Comparison of ENCODE assay signal across 22 mouse cellular contexts in genomic region chr9:112839071-112839793, GRCm38 (mm10).
"Had no signal": no experiment of that assay in that cellular context is flagged by ENCODE, and none has a peak within 500 bp of the region (broad histone marks: within the 10 kb centered on the region; RNA-seq: fewer than 3 reads in every experiment).

No protein-coding gene starts in this region.

- H3K27ac ChIP-seq: heart, embryonic 13.5 days; heart, embryonic 15.5 days; hindbrain, embryonic 13.5 days; hindbrain, embryonic 15.5 days; hindbrain, postnatal 0 days; kidney, embryonic 15.5 days; kidney, postnatal 0 days; layer of hippocampus, adult 2 months; limb, embryonic 10.5 days; limb, embryonic 12.5 days; liver, embryonic 13.5 days; liver, embryonic 15.5 days had no signal

- DNase-seq: gastrocnemius, postnatal 14 days; gastrocnemius, postnatal 36 days; heart, adult 11 months; kidney, adult 11 months; kidney, adult 2 months; kidney, adult 9 months; kidney, postnatal 14 days; kidney, postnatal 4 days; liver; liver, embryonic 13.5 days; liver, postnatal 0 days had no signal

- H3K4me3 ChIP-seq: heart, embryonic 13.5 days; heart, embryonic 15.5 days; hindbrain, embryonic 13.5 days; hindbrain, embryonic 15.5 days; kidney, embryonic 15.5 days; layer of hippocampus, adult 2 months; limb, embryonic 10.5 days; limb, embryonic 12.5 days; liver, embryonic 13.5 days; liver, embryonic 15.5 days had no signal
